Mouse (Mus musculus) intestine, embryonic 14.5 days (tissue): ENCODE results near the gene Ramp1. TPM values are rescaled to one million over a fixed set of nuclear protein-coding genes. Genes with fewer than 3 reads are reported as not detected.

Source experiments
- ATAC-seq: fragments of 200-750 bp; cut with Nextera tagmentation; replicated peaks from 2 replicates; pipeline ENCODE4 v1.8.0; 2017; ENCODE audit warnings: low read depth, moderate number of reproducible peaks, moderate TSS enrichment, moderate library complexity; ENCODE audit not compliant: low FRiP score, low TSS enrichment
- DNase-seq: peaks from one replicate; pipeline ENCODE4 v3.0.0-alpha.2; 2018; ENCODE audit warnings: low spot score
- H3K27ac ChIP-seq: fragments of 300-500 bp; sonication (generic); 2 replicates; pipeline ENCODE4 v1.5.1; 2014; ENCODE audit warnings: low read depth, mild to moderate bottlenecking, control low read depth
- H3K27me3 ChIP-seq: fragments of 300-500 bp; sonication (generic); replicated peaks from 2 replicates; pipeline ENCODE4 v1.6.1; 2014; ENCODE audit warnings: low read length, control low read depth; ENCODE audit not compliant: control insufficient read depth, insufficient read depth
- H3K36me3 ChIP-seq: fragments of 300-500 bp; sonication (generic); 2 replicates; pipeline ENCODE4 v1.6.1; 2014; ENCODE audit warnings: low read length, control low read depth; ENCODE audit not compliant: control insufficient read depth, insufficient read depth
- H3K4me1 ChIP-seq: fragments of 300-500 bp; sonication (generic); replicated peaks from 2 replicates; pipeline ENCODE4 v1.6.1; 2014; ENCODE audit warnings: low read length, control low read depth, mixed read lengths; ENCODE audit not compliant: control insufficient read depth, insufficient read depth
- H3K4me2 ChIP-seq: fragments of 300-500 bp; sonication (generic); 2 replicates; pipeline ENCODE4 v1.6.1; 2014; ENCODE audit warnings: low read length
- H3K4me3 ChIP-seq: fragments of 300-500 bp; sonication (generic); 2 replicates; pipeline ENCODE4 v1.5.1; 2014; ENCODE audit warnings: low read depth, low read length, control low read depth, mixed read lengths
- H3K9ac ChIP-seq: fragments of 300-500 bp; sonication (generic); 2 replicates; pipeline ENCODE4 v1.6.1; 2014; ENCODE audit warnings: mild to moderate bottlenecking, low read length
- H3K9me3 ChIP-seq: fragments of 300-500 bp; sonication (generic); 2 replicates; pipeline ENCODE4 v1.6.1; 2016; ENCODE audit warnings: low read length, control low read depth; ENCODE audit not compliant: control insufficient read depth
- WGBS: fragments of 180-500 bp; shearing (Covaris S2); extraction: QIAGEN DNeasy Blood & Tissue Kit; methylation state at CpG from one replicate; pipeline ENCODE4 v1.1.7; 2014; 5-methylcytosine and 5-hydroxymethylcytosine counted together
- polyA plus RNA-seq: library from polyadenylated mRNA; unstranded; fragments of >200 nt; fragmentation: Nextera tagmentation; extraction: Ambion mirVana; gene quantifications from 2 replicates; pipeline ENCODE4 v1.2.1, GENCODE M21; 2014

Ramp1 gene
- polyA plus RNA-seq: 5.4 and 6.0 TPM in 2 replicates

- Histone ChIP-seq H3K27ac (no peak within 1 kb of the TSS), H3K9ac (peak within 1 kb of the TSS; percentile 37), H3K27me3 (peaks cover 5% of the 10 kb centered on the region; the same call in 1 of the 2 replicates), H3K36me3 (no peaks in the 10 kb centered on the region), H3K9me3 (no peaks in the 10 kb centered on the region), H3K4me2 (peak within 1 kb of the TSS; percentile 69), H3K4me1 (peaks cover 27% of the 10 kb centered on the region), H3K4me3 (peak within 1 kb of the TSS; percentile 39)
- 4% methylated on average over 37 of the region's 37 CpGs for WGBS
- DNase-seq (peak; percentile 58), ATAC-seq (peak; percentile 50; the same call in 1 of the 2 replicates)
Measured at GRCm38 (mm10) chr1:91179533-91180173, at the start of gene Ramp1. Gene Ramp1 (plus strand): TSS chr1:91179822.

- Histone ChIP-seq H3K27ac (no peak overlapping the region), H3K9ac (no peak overlapping the region), H3K4me3 (no peak overlapping the region), H3K4me1 (no peaks in the 10 kb centered on the region), H3K4me2 (no peak overlapping the region), H3K27me3 (no peaks in the 10 kb centered on the region), H3K9me3 (no peaks in the 10 kb centered on the region), H3K36me3 (no peaks in the 10 kb centered on the region)
- 81% methylated on average over 2 of the region's 2 CpGs for WGBS
- ATAC-seq (no peak), DNase-seq (no peak)
Measured at GRCm38 (mm10) chr1:91137036-91137435, 42.6 kb upstream of the Ramp1 start.

GRCm38 (mm10) chr1:91144813-91145212 lies 34.8 kb upstream of the Ramp1 start, which contains the start of gene Rbm44:
Gene Rbm44 (plus strand): TSS chr1:91145089.
- Histone ChIP-seq H3K27ac (no peak within 1 kb of the TSS), H3K36me3 (no peaks in the 10 kb centered on the region), H3K27me3 (no peaks in the 10 kb centered on the region), H3K9ac (no peak within 1 kb of the TSS), H3K9me3 (no peaks in the 10 kb centered on the region), H3K4me2 (no peak within 1 kb of the TSS), H3K4me1 (no peaks in the 10 kb centered on the region), H3K4me3 (no peak within 1 kb of the TSS)
- WGBS: 68% methylated on average over 20 of the region's 20 CpGs
- DNase-seq (no peak), ATAC-seq (no peak)

GRCm38 (mm10) chr1:91151509-91151908 lies 28.1 kb upstream of the Ramp1 start:
- H3K36me3 ChIP-seq: no peaks in the 10 kb centered on the region
- no peak overlapping the region for H3K4me2 ChIP-seq
- H3K27ac ChIP-seq: no peak overlapping the region
- no peaks in the 10 kb centered on the region for H3K9me3 ChIP-seq
- H3K9ac ChIP-seq: no peak overlapping the region
- ATAC-seq (no peak), DNase-seq (no peak)
- no peak overlapping the region for H3K4me3 ChIP-seq
- 59% methylated on average over 2 of the region's 2 CpGs for WGBS
- no peaks in the 10 kb centered on the region for H3K4me1 ChIP-seq
- H3K27me3 ChIP-seq: no peaks in the 10 kb centered on the region

GRCm38 (mm10) chr1:91166798-91167197 lies 12.8 kb upstream of the Ramp1 start:
- Histone ChIP-seq H3K4me3 (no peak overlapping the region), H3K4me1 (no peaks in the 10 kb centered on the region), H3K9me3 (no peaks in the 10 kb centered on the region), H3K27me3 (no peaks in the 10 kb centered on the region), H3K27ac (no peak overlapping the region), H3K4me2 (no peak overlapping the region), H3K9ac (no peak overlapping the region), H3K36me3 (no peaks in the 10 kb centered on the region)
- DNase-seq (no peak), ATAC-seq (no peak)
- WGBS: 78% methylated on average over 6 of the region's 6 CpGs

GRCm38 (mm10) chr1:91169157-91169556 lies 10.5 kb upstream of the Ramp1 start:
- no peak overlapping the region for H3K9ac ChIP-seq
- H3K4me1 ChIP-seq: no peaks in the 10 kb centered on the region
- H3K9me3 ChIP-seq: no peaks in the 10 kb centered on the region
- WGBS: 87% methylated on average over 4 of the region's 4 CpGs
- no peak overlapping the region for H3K27ac ChIP-seq
- H3K4me2 ChIP-seq: no peak overlapping the region
- H3K27me3 ChIP-seq: no peaks in the 10 kb centered on the region
- no peaks in the 10 kb centered on the region for H3K36me3 ChIP-seq
- DNase-seq (no peak), ATAC-seq (no peak)
- H3K4me3 ChIP-seq: no peak overlapping the region

GRCm38 (mm10) chr1:91174796-91175195 lies 4.8 kb upstream of the Ramp1 start:
- DNase-seq (no peak), ATAC-seq (no peak)
- no peak overlapping the region for H3K4me2 ChIP-seq
- no peaks in the 10 kb centered on the region for H3K9me3 ChIP-seq
- H3K27me3 ChIP-seq: peaks cover 5% of the 10 kb centered on the region; the same call in 1 of the 2 replicates
- no peaks in the 10 kb centered on the region for H3K36me3 ChIP-seq
- H3K4me3 ChIP-seq: no peak overlapping the region
- H3K4me1 ChIP-seq: peaks cover 4% of the 10 kb centered on the region; the same call in 1 of the 2 replicates
- WGBS: 91% methylated on average over 5 of the region's 5 CpGs
- no peak overlapping the region for H3K27ac ChIP-seq
- H3K9ac ChIP-seq: no peak overlapping the region

- H3K27ac ChIP-seq: no peak overlapping the region
- WGBS: 38% methylated on average over 3 of the region's 3 CpGs
- H3K36me3 ChIP-seq: no peaks in the 10 kb centered on the region
Measured at GRCm38 (mm10) chr1:91176026-91176425, 3.6 kb upstream of the Ramp1 start.

GRCm38 (mm10) chr1:91176871-91177270 lies 2.8 kb upstream of the Ramp1 start:
- no peak for DNase-seq
- WGBS: 76% methylated on average over 4 of the region's 4 CpGs

More at GRCm38 (mm10) chr1:91176026-91176425, 3.6 kb upstream of the Ramp1 start:
- Histone ChIP-seq H3K4me2 (no peak overlapping the region), H3K4me3 (no peak overlapping the region), H3K9ac (no peak overlapping the region), H3K9me3 (no peaks in the 10 kb centered on the region), H3K27me3 (peaks cover 5% of the 10 kb centered on the region; the same call in 1 of the 2 replicates), H3K4me1 (peaks cover 16% of the 10 kb centered on the region)
- ATAC-seq (no peak), DNase-seq (no peak)

More at GRCm38 (mm10) chr1:91176871-91177270, 2.8 kb upstream of the Ramp1 start:
- Histone ChIP-seq H3K4me1 (peaks cover 22% of the 10 kb centered on the region), H3K36me3 (no peaks in the 10 kb centered on the region), H3K27me3 (peaks cover 5% of the 10 kb centered on the region; the same call in 1 of the 2 replicates), H3K9ac (no peak overlapping the region), H3K27ac (no peak overlapping the region), H3K4me2 (no peak overlapping the region), H3K9me3 (no peaks in the 10 kb centered on the region), H3K4me3 (no peak overlapping the region)
- ATAC-seq: no peak
